Mouse (Mus musculus) bone marrow macrophage, adult 2 months (primary cell): Measurements from ENCODE around the gene Ltbp4. TPM values are rescaled to one million over a fixed set of nuclear protein-coding genes. Genes with fewer than 3 reads are reported as not detected.

Experiments
- H3K27ac ChIP-seq: 2 replicates; pipeline ENCODE4 v1.5.1; 2012; ENCODE audit warnings: low read depth, low read length; ENCODE audit not compliant: insufficient read depth
- H3K4me1 ChIP-seq: 2 replicates; pipeline ENCODE4 v1.6.1; 2012; ENCODE audit warnings: low read length; ENCODE audit not compliant: control insufficient read depth, insufficient read depth
- H3K4me3 ChIP-seq: 2 replicates; pipeline ENCODE4 v1.5.1; 2012; ENCODE audit warnings: mild to moderate bottlenecking, low read length, moderate library complexity; ENCODE audit not compliant: insufficient read depth
- CTCF ChIP-seq: IDR thresholded peaks from 2 replicates; pipeline ENCODE4 v1.5.1; 2012; ENCODE audit warnings: low read depth, mild to moderate bottlenecking, low read length, moderate library complexity
- POLR2A ChIP-seq: IDR thresholded peaks from 2 replicates; pipeline ENCODE4 v1.6.1; 2012; ENCODE audit warnings: mild to moderate bottlenecking, low read depth, low read length, borderline replicate concordance
- polyA plus RNA-seq: library from polyadenylated mRNA; stranded (reverse); fragments of >200 nt; gene quantifications from 2 replicates; pipeline ENCODE4 v1.2.4, GENCODE M21; 2012; ENCODE audit not compliant: missing spikeins, insufficient read depth, insufficient read length

The Ltbp4 gene
- polyA plus RNA-seq, 1 experiment: 0.84 TPM

DNA sequence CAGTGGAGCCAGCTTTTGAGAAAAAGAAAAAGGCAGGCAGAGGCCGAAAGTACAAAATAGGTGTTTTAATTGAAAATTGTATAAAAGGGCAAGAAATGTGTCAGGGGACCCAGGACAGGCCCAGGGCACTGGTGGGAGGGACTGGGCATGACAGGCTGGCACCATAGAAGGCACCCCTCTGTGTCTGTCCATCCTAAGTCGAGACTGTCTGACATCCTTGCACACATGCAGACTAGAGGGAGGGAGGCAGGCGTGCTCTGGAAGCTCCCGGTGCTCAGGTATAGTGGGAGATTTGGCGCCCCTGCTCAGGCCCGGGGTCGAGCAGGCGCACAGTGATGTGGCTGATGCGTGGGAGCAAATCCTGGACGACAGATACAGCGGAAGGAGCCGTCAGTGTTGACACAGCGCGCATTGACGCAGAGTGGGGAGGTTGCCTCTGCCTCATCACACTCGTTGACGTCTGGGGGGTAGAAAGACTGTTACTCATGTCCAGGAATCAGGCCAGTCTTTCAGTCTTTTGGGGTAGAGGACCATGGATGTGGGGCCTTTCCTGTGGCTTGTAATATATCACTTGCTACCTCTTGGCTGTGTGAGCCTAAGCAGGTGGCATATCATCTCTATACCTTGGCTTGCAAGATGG is 32.3 kb downstream of the Ltbp4 start:
- H3K4me3 ChIP-seq: no peak overlapping the region
- H3K4me1 ChIP-seq: no peaks in the 10 kb centered on the region
- TF ChIP-seq POLR2A (no peak), CTCF (no peak)
- H3K27ac ChIP-seq: no peak overlapping the region

- Histone ChIP-seq H3K4me3 (no peak overlapping the region), H3K27ac (no peak overlapping the region), H3K4me1 (no peaks in the 10 kb centered on the region)
- TF ChIP-seq CTCF (peak; percentile 93), POLR2A (no peak)
Observed at GRCm38 (mm10) chr7:27302172-27302571, 35.3 kb downstream of the Ltbp4 start.

GRCm38 (mm10) chr7:27300801-27301200 is 36.7 kb downstream of the Ltbp4 start:
- H3K4me3 ChIP-seq: no peak overlapping the region
- H3K4me1 ChIP-seq: no peaks in the 10 kb centered on the region
- no peak overlapping the region for H3K27ac ChIP-seq
- no peak for TF ChIP-seq CTCF
- no peak for TF ChIP-seq POLR2A

DNA sequence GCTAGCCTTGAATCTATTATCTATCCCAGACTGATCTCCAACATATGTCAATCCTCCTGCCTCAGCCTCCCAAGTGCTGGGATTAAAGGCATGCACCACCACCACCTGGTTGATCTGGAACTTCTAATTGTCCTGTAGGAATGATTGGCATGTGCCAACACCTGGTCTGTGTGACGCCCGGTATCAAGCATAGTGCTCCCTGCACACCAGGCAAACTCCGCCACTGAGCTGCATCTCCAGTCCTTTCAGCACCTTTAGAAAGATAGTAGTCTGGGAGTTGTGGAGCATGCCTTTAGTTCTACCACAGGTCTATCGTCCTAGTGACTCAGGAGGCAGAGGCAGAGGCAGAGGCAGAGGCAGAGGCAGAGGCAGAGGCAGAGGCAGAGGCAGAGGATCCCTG is 37.1 kb downstream of the Ltbp4 start:
- Histone ChIP-seq H3K4me3 (no peak overlapping the region), H3K27ac (no peak overlapping the region), H3K4me1 (no peaks in the 10 kb centered on the region)
- no peak for TF ChIP-seq POLR2A
- TF ChIP-seq CTCF: no peak

DNA sequence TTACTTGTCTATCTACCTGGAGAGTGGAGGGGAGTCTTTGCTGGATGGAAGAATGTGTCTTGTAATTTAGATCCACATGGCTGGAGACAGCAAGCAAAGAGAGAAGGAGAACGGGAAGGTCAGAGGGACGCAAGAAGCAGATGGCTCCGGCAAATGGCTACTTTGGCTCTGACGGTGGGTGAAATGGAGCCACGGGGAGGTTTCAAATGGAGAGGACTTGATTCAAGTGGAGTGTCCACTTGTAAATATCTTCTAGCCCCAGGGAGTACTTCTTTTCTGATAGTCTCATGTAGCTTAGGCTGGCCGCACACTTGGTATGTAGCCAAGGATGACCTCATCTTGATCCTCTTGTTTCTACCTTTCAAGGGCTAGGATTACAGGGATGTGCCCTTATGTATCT is 38.7 kb downstream of the Ltbp4 start:
- Histone ChIP-seq H3K4me3 (no peak overlapping the region), H3K4me1 (no peaks in the 10 kb centered on the region), H3K27ac (no peak overlapping the region)
- TF ChIP-seq CTCF (no peak), POLR2A (no peak)

- no peak for TF ChIP-seq POLR2A
- TF ChIP-seq CTCF: no peak
- no peak overlapping the region for H3K4me3 ChIP-seq
- H3K27ac ChIP-seq: no peak overlapping the region
- no peaks in the 10 kb centered on the region for H3K4me1 ChIP-seq
Observed at GRCm38 (mm10) chr7:27298033-27298610, 39.4 kb downstream of the Ltbp4 start.

- H3K4me3 ChIP-seq: no peak overlapping the region
- 0 out of 2 replicates have a peak, but pooled peaks cover 2% of the 10 kb centered on the region for H3K4me1 ChIP-seq
- TF ChIP-seq CTCF (no peak), POLR2A (no peak)
- H3K27ac ChIP-seq: no peak overlapping the region
Observed at GRCm38 (mm10) chr7:27296518-27296917, 41.0 kb downstream of the Ltbp4 start.

- Histone ChIP-seq H3K4me1 (0 out of 2 replicates have a peak, but pooled peaks cover 2% of the 10 kb centered on the region), H3K4me3 (no peak overlapping the region), H3K27ac (no peak overlapping the region)
- no peak for TF ChIP-seq POLR2A
- TF ChIP-seq CTCF: no peak
Observed at GRCm38 (mm10) chr7:27295956-27296355, 41.5 kb downstream of the Ltbp4 start.

- H3K4me3 ChIP-seq: no peak overlapping the region
- 0 out of 2 replicates have a peak, but pooled peaks cover 2% of the 10 kb centered on the region for H3K4me1 ChIP-seq
- TF ChIP-seq POLR2A (no peak), CTCF (no peak)
- no peak overlapping the region for H3K27ac ChIP-seq
Observed at GRCm38 (mm10) chr7:27291795-27292466, 45.6 kb downstream of the Ltbp4 start.

DNA sequence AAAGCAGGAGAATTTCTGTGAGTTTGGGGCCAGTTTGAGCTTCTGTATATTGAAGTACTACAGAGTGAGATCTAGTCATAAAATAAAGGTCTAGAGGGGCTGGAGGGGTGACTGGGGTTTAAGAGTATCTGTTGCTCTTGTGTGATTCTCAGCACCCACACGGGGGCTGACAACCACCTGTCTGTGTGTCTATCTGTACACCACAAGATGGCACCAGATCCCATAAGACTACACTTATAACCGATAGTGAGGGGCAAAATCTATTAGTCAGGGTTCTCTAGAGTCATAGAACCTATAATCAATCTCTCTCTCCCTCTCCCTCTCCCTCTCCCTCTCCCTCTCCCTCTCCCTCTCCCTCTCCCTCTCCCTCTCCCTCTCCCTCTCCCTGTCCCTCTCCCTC is 46.9 kb downstream of the Ltbp4 start:
- no peak overlapping the region for H3K4me3 ChIP-seq
- H3K27ac ChIP-seq: no peak overlapping the region
- H3K4me1 ChIP-seq: 0 out of 2 replicates have a peak, but pooled peaks cover 2% of the 10 kb centered on the region
- TF ChIP-seq POLR2A (no peak), CTCF (no peak)
